Mouse (Mus musculus) heart, embryonic 16.5 days (tissue): ENCODE measurements around the gene Gtf2h1. TPM values are rescaled to one million over a fixed set of nuclear protein-coding genes. Genes with fewer than 3 reads are reported as not detected.

Experiments
- ATAC-seq: fragments of 200-750 bp; cut with Nextera tagmentation; replicated peaks from 2 replicates; pipeline ENCODE4 v1.8.0; 2017; ENCODE audit warnings: moderate number of reproducible peaks; ENCODE audit not compliant: insufficient read depth, low FRiP score; ENCODE audit errors: extremely low read depth
- H3K27ac ChIP-seq: fragments of 300-500 bp; sonication (generic); 2 replicates; pipeline ENCODE4 v1.5.1; 2014; ENCODE audit warnings: mild to moderate bottlenecking, low read length, control low read depth, moderate library complexity
- H3K27me3 ChIP-seq: fragments of 300-500 bp; sonication (generic); 2 replicates; pipeline ENCODE4 v1.6.1; 2014; ENCODE audit warnings: low read length, mixed read lengths; ENCODE audit not compliant: control insufficient read depth, insufficient read depth
- H3K36me3 ChIP-seq: fragments of 300-500 bp; sonication (generic); 2 replicates; pipeline ENCODE4 v1.6.1; 2014; ENCODE audit not compliant: control insufficient read depth, insufficient read depth
- H3K4me1 ChIP-seq: fragments of 300-500 bp; sonication (generic); 2 replicates; pipeline ENCODE4 v1.6.1; 2014; ENCODE audit warnings: low read length, mixed read lengths; ENCODE audit not compliant: control insufficient read depth, insufficient read depth
- H3K4me2 ChIP-seq: fragments of 300-500 bp; sonication (generic); 2 replicates; pipeline ENCODE4 v1.6.1; 2014; ENCODE audit warnings: low read depth, mild to moderate bottlenecking, control low read depth, low read length
- H3K4me3 ChIP-seq: fragments of 300-500 bp; sonication (generic); 2 replicates; pipeline ENCODE4 v1.5.1; 2014; ENCODE audit warnings: mild to moderate bottlenecking, control low read depth, low read length
- H3K9ac ChIP-seq: fragments of 300-500 bp; sonication (generic); 2 replicates; pipeline ENCODE4 v1.6.1; 2014; ENCODE audit warnings: low read length, control low read depth
- H3K9me3 ChIP-seq: fragments of 300-500 bp; sonication (generic); replicated peaks from 2 replicates; pipeline ENCODE4 v1.6.1; 2016; ENCODE audit warnings: low read length; ENCODE audit not compliant: control insufficient read depth
- whole genome bisulfite sequencing: fragments of 180-500 bp; shearing (Covaris S2); extraction: QIAGEN DNeasy Blood & Tissue Kit; methylation state at CpG from one replicate; pipeline ENCODE4 v1.1.7; 2014; 5-methylcytosine and 5-hydroxymethylcytosine counted together
- polyA plus RNA-seq: library from polyadenylated mRNA; unstranded; fragments of >200 nt; fragmentation: Nextera tagmentation; extraction: Ambion mirVana; gene quantifications from 2 replicates; pipeline ENCODE4 v1.2.1, GENCODE M21; 2015

Gene Gtf2h1
- polyA plus RNA-seq, 1 experiment from 2014 or later, result 32.2 TPM

DNA sequence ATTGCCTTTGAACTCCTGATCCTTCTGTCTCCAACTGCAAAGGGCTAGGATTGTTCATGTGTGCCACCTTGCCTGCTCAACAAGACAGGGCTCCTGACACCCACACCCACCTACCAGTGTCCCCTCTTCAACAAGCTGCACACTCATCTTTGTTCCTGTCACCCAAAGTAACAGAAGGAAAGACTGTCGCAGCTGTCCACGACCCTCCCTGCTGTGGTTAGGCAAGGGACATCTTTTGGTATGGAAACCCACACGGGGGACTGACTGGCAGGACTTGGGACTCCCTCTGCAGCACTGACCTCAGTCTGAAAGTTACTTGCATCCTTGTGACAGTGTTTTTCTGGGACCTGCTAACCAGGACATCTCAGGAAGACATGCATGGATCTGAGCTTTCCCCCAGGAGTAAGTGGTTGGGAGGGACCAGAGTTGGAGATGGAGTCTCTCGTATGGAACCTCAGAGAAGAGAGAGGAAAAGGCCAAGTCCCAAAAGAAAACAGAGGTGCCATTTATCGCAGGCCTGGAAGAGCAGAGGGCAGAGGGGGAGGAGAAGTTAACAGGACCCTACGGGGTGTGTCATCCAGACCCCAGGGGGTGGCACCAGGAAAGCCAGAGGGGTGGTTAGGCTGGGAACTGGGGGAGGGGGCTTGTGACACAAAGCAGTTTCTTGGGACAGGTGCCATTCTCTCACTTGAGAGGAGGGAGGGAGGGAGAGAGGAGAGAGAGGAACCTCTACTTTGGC lies 45.1 kb downstream of the Gtf2h1 start, which contains the start of gene Ldha:
Gene Ldha (plus strand): TSS at position 689 of the 739 bp plus-strand sequence.
- Histone ChIP-seq H3K4me1 (peaks cover 26% of the 10 kb centered on the region), H3K4me3 (no peak within 1 kb of the TSS), H3K9me3 (no peaks in the 10 kb centered on the region), H3K36me3 (no peaks in the 10 kb centered on the region), H3K27me3 (no peaks in the 10 kb centered on the region; the same call in 1 of the 2 replicates), H3K4me2 (no peak within 1 kb of the TSS), H3K27ac (no peak within 1 kb of the TSS), H3K9ac (no peak within 1 kb of the TSS)
- WGBS, result 51% methylated on average over 6 of the region's 6 CpGs
- no peak for ATAC-seq

DNA sequence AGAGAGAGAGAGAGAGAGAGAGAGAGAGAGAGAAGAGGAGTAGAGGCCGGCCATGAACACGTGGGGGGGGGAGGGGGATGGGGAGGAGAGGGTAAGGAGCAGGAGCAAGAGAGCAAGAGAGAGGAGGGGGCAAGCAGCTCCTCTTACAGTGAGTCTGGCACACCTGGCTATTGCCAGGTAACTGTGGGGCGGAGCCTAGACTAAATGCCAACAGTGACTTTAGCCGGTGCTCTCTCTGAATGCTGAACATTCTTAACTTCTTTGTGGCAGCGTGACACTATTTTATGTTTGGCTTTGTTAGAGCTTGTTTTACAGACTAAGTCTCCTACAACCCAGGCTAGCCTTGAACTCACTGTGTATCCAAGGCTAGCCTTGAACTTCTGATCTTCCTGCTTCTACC lies 46.4 kb downstream of the Gtf2h1 start:
- Histone ChIP-seq H3K4me1 (peaks cover 30% of the 10 kb centered on the region), H3K4me3 (no peak overlapping the region), H3K4me2 (no peak overlapping the region), H3K27me3 (no peaks in the 10 kb centered on the region; the same call in 1 of the 2 replicates), H3K27ac (no peak overlapping the region), H3K36me3 (no peaks in the 10 kb centered on the region), H3K9me3 (no peaks in the 10 kb centered on the region), H3K9ac (no peak overlapping the region)
- WGBS, result 35% methylated on average over 5 of the region's 5 CpGs
- ATAC-seq, result no peak

DNA sequence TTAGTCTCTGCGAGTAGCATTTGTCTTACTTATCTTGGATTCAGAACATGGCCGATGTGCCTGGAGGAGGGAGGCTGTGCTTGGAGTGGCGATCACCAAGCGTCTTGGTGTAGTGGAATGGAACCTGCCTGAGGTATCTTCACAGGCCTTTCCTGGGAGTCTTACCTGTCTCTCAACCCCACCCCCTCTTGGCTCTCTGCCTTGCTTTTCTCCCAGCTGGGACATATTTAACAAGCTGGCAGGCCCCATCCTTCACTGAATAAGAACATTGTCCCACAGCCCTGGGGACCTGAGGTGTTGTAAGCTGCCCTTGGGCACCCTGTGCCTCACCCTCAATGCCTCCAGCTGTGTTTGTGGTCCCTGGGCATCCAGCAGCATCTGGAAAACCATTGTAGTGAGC lies 47.7 kb downstream of the Gtf2h1 start:
- Histone ChIP-seq H3K36me3 (peaks cover 7% of the 10 kb centered on the region), H3K4me2 (no peak overlapping the region), H3K4me1 (peaks cover 34% of the 10 kb centered on the region), H3K27ac (no peak overlapping the region), H3K9me3 (no peaks in the 10 kb centered on the region), H3K9ac (no peak overlapping the region), H3K4me3 (no peak overlapping the region), H3K27me3 (no peaks in the 10 kb centered on the region; the same call in 1 of the 2 replicates)
- no peak for ATAC-seq
- 80% methylated on average over 4 of the region's 4 CpGs for WGBS

DNA sequence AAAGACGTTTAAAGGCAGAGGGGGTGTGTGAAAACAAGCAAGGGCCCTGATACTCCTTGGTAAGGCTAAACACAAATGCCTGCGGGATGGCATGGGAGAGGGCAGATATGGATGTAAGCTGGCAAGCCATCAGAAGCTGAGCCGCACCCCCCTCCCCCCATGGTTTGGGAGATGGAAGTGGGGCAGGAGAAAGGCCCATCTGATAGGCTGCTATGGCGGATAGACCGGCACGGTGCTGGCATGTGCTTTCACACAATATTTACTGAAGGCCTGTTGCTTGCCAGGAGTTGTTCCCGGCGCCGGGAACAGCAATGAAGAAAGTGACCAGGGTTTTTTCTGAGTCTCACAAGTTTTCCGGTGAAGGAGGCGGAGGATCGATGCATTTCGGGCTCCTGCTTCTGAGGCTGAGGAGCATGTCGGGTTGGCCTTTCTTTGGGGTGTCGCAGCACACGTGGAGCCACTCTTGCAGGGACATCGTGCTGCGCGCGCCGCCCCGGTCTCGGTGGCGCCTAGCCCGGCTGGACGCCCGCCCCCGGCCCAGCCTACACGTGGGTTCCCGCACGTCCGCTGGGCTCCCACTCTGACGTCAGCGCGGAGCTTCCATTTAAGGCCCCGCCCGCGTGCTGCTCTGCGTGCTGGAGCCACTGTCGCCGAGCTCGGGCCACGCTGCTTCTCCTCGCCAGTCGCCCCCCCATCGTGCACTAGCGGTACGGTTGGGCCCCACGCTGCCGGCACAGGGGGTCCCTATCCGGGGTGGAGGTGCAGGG lies 49.5 kb downstream of the Gtf2h1 start:
- peak overlapping the region; percentile 100 for H3K4me3 ChIP-seq
- H3K27me3 ChIP-seq, result no peaks in the 10 kb centered on the region; the same call in 1 of the 2 replicates
- no peaks in the 10 kb centered on the region for H3K9me3 ChIP-seq
- peaks cover 22% of the 10 kb centered on the region for H3K4me1 ChIP-seq
- H3K36me3 ChIP-seq, result peaks cover 26% of the 10 kb centered on the region
- WGBS, result under 1% methylated on average over 51 of the region's 51 CpGs
- H3K9ac ChIP-seq, result peak overlapping the region; percentile 100
- peak; percentile 86 for ATAC-seq
- peak overlapping the region; percentile 94 for H3K4me2 ChIP-seq
- H3K27ac ChIP-seq, result peak overlapping the region; percentile 100

DNA sequence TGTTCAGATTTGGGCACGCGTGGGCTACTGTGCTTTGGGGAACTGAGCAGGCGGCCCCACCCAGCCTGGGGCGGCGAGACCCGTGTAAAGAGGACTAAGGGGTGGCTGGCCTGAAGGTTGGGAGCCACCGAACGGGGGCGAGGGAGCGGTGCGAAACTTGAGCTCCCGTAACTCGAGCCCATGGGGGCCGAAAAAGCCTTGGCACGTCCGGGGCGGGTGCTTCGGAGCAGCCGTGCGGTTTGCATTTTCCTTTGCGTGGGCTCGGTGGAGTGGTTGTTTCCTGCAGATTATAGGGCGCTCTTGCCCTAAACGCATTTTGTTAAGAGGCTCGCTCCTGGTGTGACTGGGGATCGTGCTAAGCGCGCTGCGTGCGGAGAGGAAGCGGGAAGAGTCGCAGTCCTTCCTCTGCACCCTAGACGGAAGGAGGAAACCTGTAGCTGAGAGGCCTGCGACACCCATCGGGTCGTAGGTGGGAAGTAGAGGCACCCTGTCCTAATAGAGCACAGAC lies 50.1 kb downstream of the Gtf2h1 start:
- H3K27me3 ChIP-seq, result no peaks in the 10 kb centered on the region; the same call in 1 of the 2 replicates
- peak overlapping the region; percentile 100 for H3K4me3 ChIP-seq
- peaks cover 31% of the 10 kb centered on the region for H3K36me3 ChIP-seq
- peak overlapping the region; percentile 100 for H3K27ac ChIP-seq
- H3K9me3 ChIP-seq, result no peaks in the 10 kb centered on the region
- peaks cover 22% of the 10 kb centered on the region for H3K4me1 ChIP-seq
- H3K9ac ChIP-seq, result peak overlapping the region; percentile 100
- WGBS, result under 1% methylated on average over 36 of the region's 36 CpGs
- no peak; the same call in 1 of the 2 replicates for ATAC-seq
- peak overlapping the region; percentile 94 for H3K4me2 ChIP-seq

DNA sequence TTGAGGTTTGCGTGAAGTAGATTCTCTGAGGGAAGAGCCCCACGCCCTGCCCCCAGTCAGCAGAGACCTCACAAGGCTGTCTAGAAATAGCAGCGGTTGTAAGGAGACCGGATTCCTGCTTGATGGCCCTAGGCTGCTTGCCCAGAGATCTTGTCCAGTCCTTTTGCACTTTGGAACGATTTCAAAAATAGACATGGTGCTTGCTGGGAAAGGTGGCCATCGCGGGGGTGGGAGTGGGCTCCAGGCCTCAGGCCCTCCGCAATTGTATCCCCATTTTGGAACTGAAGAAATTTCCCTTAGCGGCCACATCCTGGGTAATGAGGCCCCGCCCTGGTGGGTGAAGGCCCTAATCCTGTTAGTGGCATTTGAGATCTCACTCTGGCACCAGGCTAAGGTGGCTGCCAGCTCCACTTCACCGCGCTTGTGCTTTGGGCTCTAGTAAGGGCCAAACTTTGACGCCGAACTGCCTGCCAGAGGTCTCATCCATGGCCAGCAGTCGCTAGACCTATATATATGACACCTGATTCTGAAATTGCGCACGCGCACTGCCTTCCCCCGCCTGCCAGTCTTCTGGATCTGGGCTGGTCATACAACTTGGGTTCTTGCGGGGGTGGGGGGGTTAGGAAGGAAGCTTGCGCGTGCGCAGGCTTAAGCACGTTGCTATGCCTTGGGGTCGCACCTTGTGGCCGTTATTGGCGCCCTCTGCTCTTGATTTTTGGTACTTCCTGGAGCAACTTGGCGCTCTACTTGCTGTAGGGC lies 50.8 kb downstream of the Gtf2h1 start:
- peak overlapping the region; percentile 100 for H3K9ac ChIP-seq
- peak; percentile 65 for ATAC-seq
- H3K4me1 ChIP-seq, result peaks cover 22% of the 10 kb centered on the region
- H3K4me3 ChIP-seq, result peak overlapping the region; percentile 100
- WGBS, result 1% methylated on average over 28 of the region's 28 CpGs
- H3K27me3 ChIP-seq, result no peaks in the 10 kb centered on the region
- H3K36me3 ChIP-seq, result peaks cover 38% of the 10 kb centered on the region
- peak overlapping the region; percentile 100 for H3K27ac ChIP-seq
- no peaks in the 10 kb centered on the region for H3K9me3 ChIP-seq
- H3K4me2 ChIP-seq, result peak overlapping the region; percentile 94

DNA sequence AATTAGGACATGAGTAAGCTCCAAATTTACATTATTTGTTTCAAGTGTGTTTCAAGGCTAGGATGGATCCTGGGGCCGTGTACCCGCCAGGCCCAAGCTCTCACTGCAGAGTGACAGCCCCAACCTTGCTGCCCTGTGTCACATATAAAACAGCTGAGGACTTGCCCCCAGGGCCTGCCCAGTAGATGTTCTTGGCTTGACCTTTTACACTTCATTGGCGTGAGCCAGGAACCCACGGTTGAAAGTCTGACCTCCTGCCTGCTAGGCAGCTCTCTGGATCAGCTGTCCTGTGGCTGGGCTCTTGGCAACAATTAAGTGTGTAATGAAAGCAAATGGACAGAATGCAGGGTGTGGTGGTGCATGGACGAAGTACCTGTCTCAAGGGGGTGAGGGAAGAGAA lies 53.4 kb downstream of the Gtf2h1 start:
- H3K9ac ChIP-seq, result no peak overlapping the region
- H3K4me1 ChIP-seq, result peaks cover 22% of the 10 kb centered on the region
- 71% methylated on average over 5 of the region's 5 CpGs for WGBS
- no peak overlapping the region for H3K4me2 ChIP-seq
- no peak for ATAC-seq
- H3K9me3 ChIP-seq, result no peaks in the 10 kb centered on the region
- H3K27me3 ChIP-seq, result no peaks in the 10 kb centered on the region
- no peak overlapping the region for H3K27ac ChIP-seq
- H3K36me3 ChIP-seq, result peaks cover 63% of the 10 kb centered on the region
- H3K4me3 ChIP-seq, result no peak overlapping the region

DNA sequence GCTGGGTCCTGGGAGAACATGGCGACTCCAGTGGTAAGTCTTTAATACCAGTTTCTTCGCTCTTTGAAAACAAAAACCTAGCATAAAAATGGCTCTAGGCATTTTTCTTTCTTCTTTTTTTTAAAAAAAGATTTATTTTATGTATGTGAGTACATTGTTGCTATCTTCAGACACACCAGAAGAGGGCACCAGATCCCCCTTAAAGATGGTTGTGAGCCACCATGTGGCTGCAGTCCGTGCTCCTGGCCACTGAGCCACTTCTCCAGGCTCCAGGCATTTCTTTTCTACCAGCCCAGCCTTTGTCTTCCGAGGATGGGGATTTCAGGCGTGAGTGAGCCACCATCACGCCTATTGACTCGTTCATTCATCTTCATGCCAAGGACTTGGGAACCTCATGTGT lies 55.1 kb downstream of the Gtf2h1 start:
- Histone ChIP-seq H3K36me3 (peaks cover 79% of the 10 kb centered on the region), H3K9ac (no peak overlapping the region), H3K27ac (no peak overlapping the region), H3K4me1 (peaks cover 14% of the 10 kb centered on the region), H3K4me3 (no peak overlapping the region), H3K27me3 (no peaks in the 10 kb centered on the region), H3K4me2 (no peak overlapping the region), H3K9me3 (no peaks in the 10 kb centered on the region)
- ATAC-seq, result no peak
- 78% methylated on average over 7 of the region's 7 CpGs for WGBS
